Mouse (Mus musculus) intestine, embryonic 14.5 days (tissue): ENCODE results near the gene Hdac1. TPM values are rescaled to one million over a fixed set of nuclear protein-coding genes. Genes with fewer than 3 reads are reported as not detected.

Experiments
- ATAC-seq: fragments of 200-750 bp; cut with Nextera tagmentation; replicated peaks from 2 replicates; pipeline ENCODE4 v1.8.0; 2017; ENCODE audit warnings: low read depth, moderate number of reproducible peaks, moderate TSS enrichment, moderate library complexity; ENCODE audit not compliant: low FRiP score, low TSS enrichment
- DNase-seq: peaks from one replicate; pipeline ENCODE4 v3.0.0-alpha.2; 2018; ENCODE audit warnings: low spot score
- H3K27ac ChIP-seq: fragments of 300-500 bp; sonication (generic); 2 replicates; pipeline ENCODE4 v1.5.1; 2014; ENCODE audit warnings: low read depth, mild to moderate bottlenecking, control low read depth
- H3K27me3 ChIP-seq: fragments of 300-500 bp; sonication (generic); replicated peaks from 2 replicates; pipeline ENCODE4 v1.6.1; 2014; ENCODE audit warnings: low read length, control low read depth; ENCODE audit not compliant: control insufficient read depth, insufficient read depth
- H3K36me3 ChIP-seq: fragments of 300-500 bp; sonication (generic); 2 replicates; pipeline ENCODE4 v1.6.1; 2014; ENCODE audit warnings: low read length, control low read depth; ENCODE audit not compliant: control insufficient read depth, insufficient read depth
- H3K4me1 ChIP-seq: fragments of 300-500 bp; sonication (generic); replicated peaks from 2 replicates; pipeline ENCODE4 v1.6.1; 2014; ENCODE audit warnings: low read length, control low read depth, mixed read lengths; ENCODE audit not compliant: control insufficient read depth, insufficient read depth
- H3K4me2 ChIP-seq: fragments of 300-500 bp; sonication (generic); 2 replicates; pipeline ENCODE4 v1.6.1; 2014; ENCODE audit warnings: low read length
- H3K4me3 ChIP-seq: fragments of 300-500 bp; sonication (generic); 2 replicates; pipeline ENCODE4 v1.5.1; 2014; ENCODE audit warnings: low read depth, low read length, control low read depth, mixed read lengths
- H3K9ac ChIP-seq: fragments of 300-500 bp; sonication (generic); 2 replicates; pipeline ENCODE4 v1.6.1; 2014; ENCODE audit warnings: mild to moderate bottlenecking, low read length
- H3K9me3 ChIP-seq: fragments of 300-500 bp; sonication (generic); 2 replicates; pipeline ENCODE4 v1.6.1; 2016; ENCODE audit warnings: low read length, control low read depth; ENCODE audit not compliant: control insufficient read depth
- whole genome bisulfite sequencing: fragments of 180-500 bp; shearing (Covaris S2); extraction: QIAGEN DNeasy Blood & Tissue Kit; methylation state at CpG from one replicate; pipeline ENCODE4 v1.1.7; 2014; 5-methylcytosine and 5-hydroxymethylcytosine counted together
- polyA plus RNA-seq: library from polyadenylated mRNA; unstranded; fragments of >200 nt; fragmentation: Nextera tagmentation; extraction: Ambion mirVana; gene quantifications from 2 replicates; pipeline ENCODE4 v1.2.1, GENCODE M21; 2014

The Hdac1 gene
- polyA plus RNA-seq: 212 and 230 TPM in 2 replicates

- ATAC-seq (peak; percentile 99), DNase-seq (peak; percentile 96)
- H3K4me3 ChIP-seq: peak within 1 kb of the TSS; percentile 64
- under 1% methylated on average over 46 of the region's 46 CpGs for WGBS
- H3K9ac ChIP-seq: peak within 1 kb of the TSS; percentile 75
- no peaks in the 10 kb centered on the region for H3K27me3 ChIP-seq
- H3K27ac ChIP-seq: peak within 1 kb of the TSS; percentile 76
- peak within 1 kb of the TSS; percentile 84 for H3K4me2 ChIP-seq
- no peaks in the 10 kb centered on the region for H3K9me3 ChIP-seq
- peaks cover 15% of the 10 kb centered on the region for H3K4me1 ChIP-seq
- H3K36me3 ChIP-seq: 0 out of 2 replicates have a peak, but pooled peaks cover 15% of the 10 kb centered on the region
Measured at GRCm38 (mm10) chr4:129542592-129543141, at the start of gene Hdac1. Gene Hdac1 (minus strand): TSS chr4:129542713.

DNA sequence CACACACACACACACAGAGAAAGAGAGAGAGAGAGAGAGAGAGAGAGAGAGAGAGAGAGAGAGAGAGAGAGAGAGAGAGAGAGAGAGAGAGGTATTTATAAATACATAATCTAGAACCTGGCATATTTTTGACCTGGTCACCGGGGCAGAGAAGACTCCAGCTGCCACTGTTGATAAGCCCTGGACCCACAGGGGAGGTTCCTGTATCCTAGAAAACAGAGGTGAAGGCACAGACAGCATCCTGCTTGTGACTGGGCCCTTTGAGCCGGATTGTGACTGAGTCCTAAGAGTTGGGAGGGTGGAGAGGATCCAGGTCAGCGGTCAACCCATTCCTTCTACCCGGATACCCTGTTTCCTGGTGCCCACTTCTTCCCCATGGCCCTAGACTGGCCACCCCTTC lies 46.4 kb upstream of the Hdac1 start:
- Histone ChIP-seq H3K9ac (no peak overlapping the region), H3K27me3 (no peaks in the 10 kb centered on the region), H3K4me3 (no peak overlapping the region), H3K27ac (no peak overlapping the region), H3K4me1 (peaks cover 7% of the 10 kb centered on the region; the same call in 1 of the 2 replicates), H3K9me3 (no peaks in the 10 kb centered on the region), H3K4me2 (no peak overlapping the region), H3K36me3 (peaks cover 31% of the 10 kb centered on the region)
- DNase-seq (no peak), ATAC-seq (no peak)
- 70% methylated on average over 4 of the region's 4 CpGs for WGBS

GRCm38 (mm10) chr4:129586943-129587342 lies 44.4 kb upstream of the Hdac1 start:
- no peaks in the 10 kb centered on the region for H3K9me3 ChIP-seq
- no peak for DNase-seq
- no peaks in the 10 kb centered on the region for H3K27me3 ChIP-seq
- 34% methylated on average over 1 of the region's 1 CpGs for WGBS
- H3K27ac ChIP-seq: no peak overlapping the region
- H3K4me1 ChIP-seq: peaks cover 7% of the 10 kb centered on the region; the same call in 1 of the 2 replicates
- no peak for ATAC-seq
- H3K4me2 ChIP-seq: no peak overlapping the region
- H3K4me3 ChIP-seq: no peak overlapping the region
- H3K36me3 ChIP-seq: peaks cover 13% of the 10 kb centered on the region
- H3K9ac ChIP-seq: no peak overlapping the region

DNA sequence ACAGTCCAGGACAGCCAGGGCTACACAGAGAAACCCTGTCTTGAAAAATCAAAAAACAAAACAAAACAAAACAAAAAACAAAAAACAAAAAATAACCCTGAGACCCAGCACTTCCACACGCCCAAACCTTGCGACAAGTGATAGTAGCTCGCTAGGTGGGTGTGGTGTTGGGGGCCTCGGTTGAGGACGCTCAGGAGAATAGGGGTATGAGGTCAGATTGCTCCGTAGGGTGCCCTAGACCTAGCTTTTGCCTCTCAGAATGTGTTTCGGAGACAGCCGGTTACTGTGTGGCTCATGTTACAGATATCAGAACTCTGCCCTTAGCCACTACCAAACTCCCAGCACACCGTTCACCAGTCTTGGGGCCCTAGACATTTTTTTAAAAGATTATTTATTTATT lies 43.3 kb upstream of the Hdac1 start:
- DNase-seq (no peak), ATAC-seq (peak; percentile 10; the same call in 1 of the 2 replicates)
- 83% methylated on average over 9 of the region's 9 CpGs for WGBS
- Histone ChIP-seq H3K4me1 (peaks cover 7% of the 10 kb centered on the region; the same call in 1 of the 2 replicates), H3K4me3 (no peak overlapping the region), H3K27me3 (no peaks in the 10 kb centered on the region), H3K4me2 (peak overlapping the region; percentile 86; the same call in 1 of the 2 replicates), H3K9ac (no peak overlapping the region), H3K36me3 (peaks cover 1% of the 10 kb centered on the region; the same call in 1 of the 2 replicates), H3K9me3 (no peaks in the 10 kb centered on the region), H3K27ac (no peak overlapping the region)

GRCm38 (mm10) chr4:129584884-129585608 lies 42.5 kb upstream of the Hdac1 start:
- Histone ChIP-seq H3K4me3 (peak overlapping the region; percentile 47), H3K27ac (peak overlapping the region; percentile 51), H3K9me3 (no peaks in the 10 kb centered on the region), H3K4me2 (peak overlapping the region; percentile 86), H3K36me3 (no peaks in the 10 kb centered on the region), H3K9ac (peak overlapping the region; percentile 48), H3K4me1 (peaks cover 7% of the 10 kb centered on the region; the same call in 1 of the 2 replicates), H3K27me3 (no peaks in the 10 kb centered on the region)
- DNase-seq (peak; percentile 91), ATAC-seq (peak; percentile 77)
- 3% methylated on average over 36 of the region's 36 CpGs for WGBS

GRCm38 (mm10) chr4:129584370-129584769 lies 41.9 kb upstream of the Hdac1 start:
- ATAC-seq: no peak
- 83% methylated on average over 1 of the region's 1 CpGs for WGBS

GRCm38 (mm10) chr4:129582251-129582650 lies 39.7 kb upstream of the Hdac1 start:
- ATAC-seq: no peak
- H3K4me2 ChIP-seq: no peak overlapping the region
- H3K9me3 ChIP-seq: no peaks in the 10 kb centered on the region
- 80% methylated on average over 1 of the region's 1 CpGs for WGBS
- no peak overlapping the region for H3K9ac ChIP-seq
- no peak overlapping the region for H3K27ac ChIP-seq
- peaks cover 7% of the 10 kb centered on the region; the same call in 1 of the 2 replicates for H3K4me1 ChIP-seq
- no peaks in the 10 kb centered on the region for H3K36me3 ChIP-seq
- no peak for DNase-seq
- H3K27me3 ChIP-seq: no peaks in the 10 kb centered on the region
- no peak overlapping the region for H3K4me3 ChIP-seq

More at GRCm38 (mm10) chr4:129584370-129584769, 41.9 kb upstream of the Hdac1 start:
- Histone ChIP-seq H3K4me2 (peak overlapping the region; percentile 86), H3K27me3 (no peaks in the 10 kb centered on the region), H3K4me1 (peaks cover 7% of the 10 kb centered on the region; the same call in 1 of the 2 replicates), H3K36me3 (no peaks in the 10 kb centered on the region), H3K27ac (peak overlapping the region; percentile 51; the same call in 1 of the 2 replicates), H3K4me3 (peak overlapping the region; percentile 47), H3K9ac (peak overlapping the region; percentile 48; the same call in 1 of the 2 replicates), H3K9me3 (no peaks in the 10 kb centered on the region)
- DNase-seq: no peak

- DNase-seq: no peak
- no peak overlapping the region for H3K4me2 ChIP-seq
- 55% methylated on average over 7 of the region's 7 CpGs for whole genome bisulfite sequencing
- no peaks in the 10 kb centered on the region for H3K36me3 ChIP-seq
- H3K4me1 ChIP-seq: peaks cover 7% of the 10 kb centered on the region; the same call in 1 of the 2 replicates
- H3K27me3 ChIP-seq: no peaks in the 10 kb centered on the region
- no peak overlapping the region for H3K4me3 ChIP-seq
- H3K27ac ChIP-seq: no peak overlapping the region
- no peak overlapping the region for H3K9ac ChIP-seq
- H3K9me3 ChIP-seq: no peaks in the 10 kb centered on the region
- ATAC-seq: no peak
Measured at GRCm38 (mm10) chr4:129580347-129580746, 37.8 kb upstream of the Hdac1 start.
